Mouse (Mus musculus): ENCODE data around the gene Fam129a. TPM values are rescaled to one million over a fixed set of nuclear protein-coding genes. Genes with fewer than 3 reads are reported as not detected.

Gene Fam129a
- total and polyA plus RNA-seq, 3 experiments = 27.8 to 48.3 (median 37.0) TPM

GRCm38 (mm10) chr1:151720566-151720965 is 149.6 kb downstream of the Fam129a start:
- Histone ChIP-seq H3K9ac (ENCODE audit: insufficient read depth, low read depth) (no peak overlapping the region), H3K36me3 (replicated peaks in 1 of 2; ENCODE audit: control insufficient read depth in 1 of 2, insufficient read depth in 1 of 2, low read length in 1 of 2) (peaks cover 34 to 45% of the 10 kb centered on the region in 2 experiments), H3K4me3 (replicated peaks in 1 of 3; ENCODE audit: low read depth in 2 of 3, low read length in 2 of 3, poor library complexity in 1 of 3) (no peak overlapping the region), H3K27me3 (replicated peaks) (no peaks in the 10 kb centered on the region), H3K79me2 (replicated peaks; ENCODE audit: control insufficient read depth, extremely low read depth, insufficient read depth, poor library complexity, severe bottlenecking) (no peaks in the 10 kb centered on the region), H3K4me1 (ENCODE audit: control insufficient read depth in 1 of 2, insufficient read depth in 2 of 2) (peaks cover 5 to 52% of the 10 kb centered on the region in 2 experiments), H3K27ac (ENCODE audit: insufficient read depth, low read depth) (no peak overlapping the region), H3K4me2 (ENCODE audit: insufficient read depth, low read depth, poor library complexity, severe bottlenecking) (no peak overlapping the region), H3K9me3 (replicated peaks; ENCODE audit: low read length) (no peaks in the 10 kb centered on the region)
- in situ Hi-C loops (cut with MboI; ENCODE audit: low pct_ligation_motif_present, low pct_unique_long_range_greater_than_20kb, low sequenced_read_pairs) (loop anchor here (25.0 kb wide), 1 partner anchor 258 kb away; no protein-coding TSS in a partner anchor), dilution Hi-C loops (cut with MboI; ENCODE audit: extremely low pct_ligation_motif_present, extremely low pct_unique_long_range_greater_than_20kb, low sequenced_read_pairs) (no loop called here)
- TF ChIP-seq IRF4 (IDR thresholded peaks at IDR 0.05; ENCODE audit: low read depth, low read length) (no peak), POLR2A (IDR thresholded peaks at IDR 0.05; ENCODE audit: low read depth, low read length) (no peak), HCFC1 (IDR thresholded peaks at IDR 0.05; ENCODE audit: low read depth, low read length) (no peak), MYC (IDR thresholded peaks at IDR 0.05; ENCODE audit: low read depth, low read length) (no peak), EP300 (IDR thresholded peaks at IDR 0.05; ENCODE audit: low read length) (no peak), MAZ (IDR thresholded peaks at IDR 0.05; ENCODE audit: low read depth, low read length) (no peak), TCF12 (IDR thresholded peaks at IDR 0.05; ENCODE audit: low read depth, low read length) (no peak), ZNF384 (IDR thresholded peaks at IDR 0.05; ENCODE audit: low read depth, low read length) (no peak), GABPA (IDR thresholded peaks at IDR 0.05; ENCODE audit: insufficient replicate concordance, low read depth, low read length) (no peak)
- DNase-seq (ENCODE audit: extremely low read depth) = no peak

- no peak for DNase-seq (ENCODE audit: extremely low read depth)
- TF ChIP-seq MXI1 (IDR thresholded peaks at IDR 0.05; ENCODE audit: low read depth, low read length) = no peak
- H3K36me3 ChIP-seq (replicated peaks in 1 of 2; ENCODE audit: control insufficient read depth in 1 of 2, insufficient read depth in 1 of 2, low read length in 1 of 2) = peaks cover 28 to 36% of the 10 kb centered on the region in 2 experiments
- peaks cover 5 to 52% of the 10 kb centered on the region in 2 experiments for H3K4me1 ChIP-seq (ENCODE audit: control insufficient read depth in 1 of 2, insufficient read depth in 2 of 2)
- no peaks in the 10 kb centered on the region for H3K79me2 ChIP-seq (replicated peaks; ENCODE audit: control insufficient read depth, extremely low read depth, insufficient read depth, poor library complexity, severe bottlenecking)
- no peaks in the 10 kb centered on the region for H3K9me3 ChIP-seq (replicated peaks; ENCODE audit: low read length)
- H3K9ac ChIP-seq (ENCODE audit: insufficient read depth, low read depth) = no peak overlapping the region
- no peak overlapping the region for H3K27ac ChIP-seq (ENCODE audit: insufficient read depth, low read depth)
- H3K27me3 ChIP-seq (replicated peaks) = no peaks in the 10 kb centered on the region
- in situ Hi-C loops (cut with MboI; ENCODE audit: low pct_ligation_motif_present, low pct_unique_long_range_greater_than_20kb, low sequenced_read_pairs) = loop anchor here (25.0 kb wide), 1 partner anchor 259 kb away; no protein-coding TSS in a partner anchor
- dilution Hi-C loops (cut with MboI; ENCODE audit: extremely low pct_ligation_motif_present, extremely low pct_unique_long_range_greater_than_20kb, low sequenced_read_pairs) = no loop called here
- no peak overlapping the region for H3K4me2 ChIP-seq (ENCODE audit: insufficient read depth, low read depth, poor library complexity, severe bottlenecking)
- H3K4me3 ChIP-seq (replicated peaks in 1 of 3; ENCODE audit: low read depth in 2 of 3, low read length in 2 of 3, poor library complexity in 1 of 3) = no peak overlapping the region
Observed at GRCm38 (mm10) chr1:151721357-151721983, 150.5 kb downstream of the Fam129a start.

GRCm38 (mm10) chr1:151723771-151724170 is 152.8 kb downstream of the Fam129a start:
- no peaks in the 10 kb centered on the region for H3K27me3 ChIP-seq (replicated peaks)
- dilution Hi-C loops (cut with MboI; ENCODE audit: extremely low pct_ligation_motif_present, extremely low pct_unique_long_range_greater_than_20kb, low sequenced_read_pairs) (no loop called here), in situ Hi-C loops (cut with MboI; ENCODE audit: low pct_ligation_motif_present, low pct_unique_long_range_greater_than_20kb, low sequenced_read_pairs) (loop anchor here (25.0 kb wide), 1 partner anchor 261 kb away; no protein-coding TSS in a partner anchor)
- no peak overlapping the region for H3K4me3 ChIP-seq (replicated peaks in 1 of 3; ENCODE audit: low read depth in 2 of 3, low read length in 2 of 3, poor library complexity in 1 of 3)
- H3K79me2 ChIP-seq (replicated peaks; ENCODE audit: control insufficient read depth, extremely low read depth, insufficient read depth, poor library complexity, severe bottlenecking) = no peaks in the 10 kb centered on the region
- H3K4me1 ChIP-seq (ENCODE audit: control insufficient read depth in 1 of 2, insufficient read depth in 2 of 2) = peaks cover 0 to 29% of the 10 kb centered on the region in 2 experiments; a peak in 2 of 4 replicates
- no peak for TF ChIP-seq ZKSCAN1 (IDR thresholded peaks at IDR 0.05; ENCODE audit: borderline replicate concordance, low read depth, low read length)
- TF ChIP-seq NELFE (IDR thresholded peaks at IDR 0.05; ENCODE audit: low read depth, low read length) = no peak
- TF ChIP-seq MEF2A (IDR thresholded peaks at IDR 0.05; ENCODE audit: borderline replicate concordance, low read depth, low read length) = no peak
- no peak for TF ChIP-seq JUN (IDR thresholded peaks at IDR 0.05; ENCODE audit: insufficient read depth, low read depth, low read length)
- TF ChIP-seq CHD2 (IDR thresholded peaks at IDR 0.05; ENCODE audit: low read length) = no peak
- no peak for DNase-seq (ENCODE audit: extremely low read depth)
- H3K9ac ChIP-seq (ENCODE audit: insufficient read depth, low read depth) = no peak overlapping the region
- no peak overlapping the region for H3K4me2 ChIP-seq (ENCODE audit: insufficient read depth, low read depth, poor library complexity, severe bottlenecking)
- H3K9me3 ChIP-seq (replicated peaks; ENCODE audit: low read length) = no peaks in the 10 kb centered on the region
- H3K27ac ChIP-seq (ENCODE audit: insufficient read depth, low read depth) = no peak overlapping the region
- H3K36me3 ChIP-seq (replicated peaks in 1 of 2; ENCODE audit: control insufficient read depth in 1 of 2, insufficient read depth in 1 of 2, low read length in 1 of 2) = peaks cover 13 to 15% of the 10 kb centered on the region in 2 experiments

All from CH12.LX (cell line).